Mouse (Mus musculus): ENCODE results near the gene Ifna1.
"Not testable (repeated sequence)": the region's sequence is repeated elsewhere in the genome, so short reads cannot be mapped to it uniquely, and the experiment has no call there.

Gene Ifna1

GRCm38 (mm10) chr4:88849698-88850097, at the start of gene Ifna1:
Gene Ifna1 (plus strand): TSS chr4:88850087.
- no peak for DNase-seq (ENCODE audit: inconsistent ontology term)

- DNase-seq (ENCODE audit: inconsistent ontology term): not testable (repeated sequence)
These were observed 46.9 kb upstream of the Ifna1 start, which contains the start of gene Gm13287 for GRCm38 (mm10) chr4:88802954-88803353. Gene Gm13287 (plus strand): TSS chr4:88803254.

GRCm38 (mm10) chr4:88805231-88805630, 44.7 kb upstream of the Ifna1 start, which contains the start of gene Gm13288:
Gene Gm13288 (plus strand): TSS chr4:88805531.
- not testable (repeated sequence) for DNase-seq (ENCODE audit: inconsistent ontology term)

GRCm38 (mm10) chr4:88805761-88806160, 44.1 kb upstream of the Ifna1 start:
- DNase-seq (ENCODE audit: inconsistent ontology term): not testable (repeated sequence)

GRCm38 (mm10) chr4:88815928-88816327, 34.0 kb upstream of the Ifna1 start, which contains the start of gene Ifna7:
Gene Ifna7 (plus strand): TSS chr4:88816228.
- no peak for DNase-seq (ENCODE audit: inconsistent ontology term)

GRCm38 (mm10) chr4:88819659-88820058, 30.2 kb upstream of the Ifna1 start, which contains the start of gene Ifna11:
Gene Ifna11 (plus strand): TSS chr4:88819959.
- no peak for DNase-seq (ENCODE audit: inconsistent ontology term)

- DNase-seq (ENCODE audit: inconsistent ontology term): no peak
These were observed 26.9 kb upstream of the Ifna1 start for GRCm38 (mm10) chr4:88822995-88823394.

GRCm38 (mm10) chr4:88827116-88827515, 22.8 kb upstream of the Ifna1 start, which contains the start of gene Ifna6:
Gene Ifna6 (plus strand): TSS chr4:88827416.
- DNase-seq (ENCODE audit: inconsistent ontology term): not testable (repeated sequence)

- no peak for DNase-seq (ENCODE audit: inconsistent ontology term)
These were observed 19.4 kb upstream of the Ifna1 start for GRCm38 (mm10) chr4:88830523-88830922.

GRCm38 (mm10) chr4:88835225-88835624, 14.7 kb upstream of the Ifna1 start, which contains the start of gene Ifna5:
Gene Ifna5 (plus strand): TSS chr4:88835525.
- DNase-seq (ENCODE audit: inconsistent ontology term): not testable (repeated sequence)

- DNase-seq (ENCODE audit: inconsistent ontology term): no peak
These were observed 11.1 kb upstream of the Ifna1 start for GRCm38 (mm10) chr4:88838828-88839227.

- DNase-seq (ENCODE audit: inconsistent ontology term): no peak
These were observed 9.8 kb upstream of the Ifna1 start for GRCm38 (mm10) chr4:88840058-88840457.

GRCm38 (mm10) chr4:88841438-88841911, 8.4 kb upstream of the Ifna1 start, which contains the start of gene Ifna4:
Gene Ifna4 (plus strand): TSS chr4:88841861.
- DNase-seq (ENCODE audit: inconsistent ontology term): no peak

GRCm38 (mm10) chr4:88845334-88845733, 4.6 kb upstream of the Ifna1 start:
- DNase-seq (ENCODE audit: inconsistent ontology term): peak; percentile 6

GRCm38 (mm10) chr4:88851026-88851763, 1.3 kb downstream of the Ifna1 start:
- no peak for DNase-seq (ENCODE audit: inconsistent ontology term)

- DNase-seq (ENCODE audit: inconsistent ontology term): no peak
These were observed 9.3 kb downstream of the Ifna1 start for GRCm38 (mm10) chr4:88859214-88859613.

- no peak for DNase-seq (ENCODE audit: inconsistent ontology term)
These were observed 13.4 kb downstream of the Ifna1 start for GRCm38 (mm10) chr4:88863309-88863708.

- no peak for DNase-seq (ENCODE audit: inconsistent ontology term)
These were observed 14.7 kb downstream of the Ifna1 start for GRCm38 (mm10) chr4:88864599-88864998.

- no peak for DNase-seq (ENCODE audit: inconsistent ontology term)
These were observed 15.2 kb downstream of the Ifna1 start for GRCm38 (mm10) chr4:88865011-88865569.

- DNase-seq (ENCODE audit: inconsistent ontology term): peak; percentile 73
These were observed 17.6 kb downstream of the Ifna1 start for GRCm38 (mm10) chr4:88867366-88867925.

GRCm38 (mm10) chr4:88867926-88868911, 18.3 kb downstream of the Ifna1 start:
- peak; percentile 79 for DNase-seq (ENCODE audit: inconsistent ontology term)

Measured in Muller cell, postnatal 12 days (primary cell).